Mouse (Mus musculus) left cerebral cortex, adult 2 months (tissue): Measurements from ENCODE around the gene Slc30a7. TPM values are rescaled to one million over a fixed set of nuclear protein-coding genes. Genes with fewer than 3 reads are reported as not detected.

Experiments used
- DNase-seq, 2 experiments: peaks; one replicate each; pipeline ENCODE4 v3.0.0; 2021 to 2022; ENCODE audit warnings: low spot score in 2 of 2, mixed read lengths in 1 of 2; ENCODE audit errors: extremely low spot score in 1 of 2
- H3K27ac ChIP-seq: fragments of 200-600 bp; 2 replicates; pipeline ENCODE4 v1.8.1; 2022
- H3K4me3 ChIP-seq: fragments of 200-600 bp; 2 replicates; pipeline ENCODE4 v1.8.1; 2022
- CTCF ChIP-seq: fragments of 200-600 bp; IDR thresholded peaks from 2 replicates; pipeline ENCODE4 v1.8.1; 2022; ENCODE audit warnings: antibody characterized with exemption, mild to moderate bottlenecking, moderate library complexity
- intact Hi-C: fragments of 180-260 bp; cut with DNase I; formaldehyde crosslinking; loops from one replicate; pipeline ENCODE4 v1.15.1; 2025
- total RNA-seq, 2 experiments: library from RNA; stranded (reverse); gene quantifications; 2 replicates each; pipeline ENCODE4 v1.2.3; 2021

Gene Slc30a7
- total RNA-seq, 2 experiments from 2014 or later, result 22.3 to 25.3 TPM

- Histone ChIP-seq H3K4me3 (no peak overlapping the region), H3K27ac (no peak overlapping the region)
- intact Hi-C loops, result no loop called here
- no peak for TF ChIP-seq CTCF
- DNase-seq, result no peak
These were observed 45.7 kb downstream of the Slc30a7 start for GRCm38 (mm10) chr3:115961311-115962027.

DNA sequence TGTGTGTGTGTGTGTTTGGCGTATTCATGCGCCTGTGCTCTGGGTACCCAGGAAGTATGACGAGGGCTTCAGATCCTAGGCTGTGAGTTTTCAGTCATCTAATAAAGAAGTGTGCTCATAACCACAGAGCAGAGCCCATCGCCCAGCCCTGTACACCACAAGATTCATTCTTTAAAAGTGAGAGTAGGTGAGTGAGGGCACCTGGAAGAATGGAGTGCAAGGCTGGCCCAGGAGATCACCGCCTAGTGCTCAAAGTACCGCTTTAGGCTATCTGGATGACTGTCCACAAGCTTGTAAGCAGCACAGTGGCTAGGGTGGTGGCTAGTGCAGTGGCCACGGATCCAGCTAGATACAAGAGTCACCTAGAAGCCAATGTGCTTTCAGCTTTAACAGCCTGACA, 50.0 kb downstream of the Slc30a7 start:
- H3K4me3 ChIP-seq, result no peak overlapping the region
- no peak overlapping the region for H3K27ac ChIP-seq
- no peak for DNase-seq
- intact Hi-C loops, result no loop called here
- TF ChIP-seq CTCF, result no peak

DNA sequence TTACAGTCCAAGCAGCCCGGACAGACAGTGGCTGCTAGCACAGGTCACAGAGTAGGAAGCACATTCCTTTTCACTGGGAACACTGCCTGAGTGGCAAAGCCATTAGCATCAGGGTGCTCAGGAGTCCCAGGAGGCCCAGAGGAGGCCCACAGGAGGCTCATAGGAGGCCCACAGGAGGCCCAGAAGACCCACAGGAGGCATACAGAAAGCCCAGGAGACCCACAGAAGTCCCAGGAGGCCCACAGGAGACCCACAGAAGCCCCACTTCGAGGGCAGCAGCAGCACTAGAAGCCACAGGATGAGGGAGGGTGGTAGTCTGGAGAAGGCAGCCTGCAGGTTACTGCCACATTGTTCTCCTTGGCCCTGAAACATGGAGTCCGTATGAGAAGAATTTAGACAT, 54.1 kb downstream of the Slc30a7 start:
- Histone ChIP-seq H3K4me3 (no peak overlapping the region), H3K27ac (no peak overlapping the region)
- DNase-seq, result no peak
- no peak for TF ChIP-seq CTCF
- intact Hi-C loops, result no loop called here

GRCm38 (mm10) chr3:115952356-115952755, 54.9 kb downstream of the Slc30a7 start:
- no peak for TF ChIP-seq CTCF
- intact Hi-C loops, result no loop called here
- no peak for DNase-seq
- H3K27ac ChIP-seq, result no peak overlapping the region
- H3K4me3 ChIP-seq, result no peak overlapping the region

- H3K27ac ChIP-seq, result no peak overlapping the region
- intact Hi-C loops, result no loop called here
- H3K4me3 ChIP-seq, result no peak overlapping the region
- DNase-seq, result no peak
- no peak for TF ChIP-seq CTCF
These were observed 56.0 kb downstream of the Slc30a7 start for GRCm38 (mm10) chr3:115951221-115951620.

DNA sequence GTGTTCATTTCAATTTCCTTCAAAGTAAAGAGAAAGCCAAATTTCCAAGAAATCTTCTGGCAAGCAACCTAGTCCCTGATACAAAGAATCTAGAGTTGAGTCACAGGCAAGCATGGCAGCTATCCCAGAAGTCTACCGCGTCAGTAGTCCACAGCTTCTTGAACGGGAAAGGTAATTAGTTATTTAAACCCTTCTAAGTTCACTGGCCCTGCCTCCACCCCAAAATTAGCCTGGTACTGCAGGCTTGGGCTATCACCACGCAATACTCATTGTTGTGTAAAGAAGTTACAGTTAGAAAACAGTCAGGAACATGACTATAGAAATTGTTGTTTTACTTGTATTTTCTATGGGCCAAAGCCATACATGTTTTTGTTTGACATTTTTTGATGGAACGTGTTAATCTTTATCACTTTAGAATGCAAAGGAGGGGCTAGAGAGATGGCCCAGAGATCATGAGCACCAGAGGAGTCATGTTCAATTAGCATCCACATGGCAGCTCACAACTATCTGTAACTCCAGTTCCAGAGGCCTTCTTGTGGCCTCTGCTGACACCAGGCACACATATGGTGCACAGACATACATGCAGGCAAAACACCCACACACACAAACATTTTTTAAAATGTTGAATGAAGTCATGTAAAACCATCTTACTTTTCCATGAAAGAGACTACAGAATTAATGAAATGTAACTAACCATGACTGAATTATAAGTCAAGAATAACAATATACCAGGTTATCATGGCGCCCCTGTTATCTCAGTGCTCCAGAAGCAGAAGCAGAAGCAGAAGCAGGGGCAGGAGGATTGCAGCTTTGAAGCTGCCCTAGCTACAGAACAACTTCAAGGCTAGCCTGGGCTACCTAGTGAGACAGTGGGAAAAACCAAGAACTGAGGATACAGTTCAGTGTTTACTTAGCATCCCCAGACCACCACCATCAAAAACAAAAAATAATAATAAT, 57.0 kb downstream of the Slc30a7 start:
- no peak for TF ChIP-seq CTCF
- H3K4me3 ChIP-seq, result no peak overlapping the region
- DNase-seq, result no peak
- H3K27ac ChIP-seq, result no peak overlapping the region
- intact Hi-C loops, result no loop called here

DNA sequence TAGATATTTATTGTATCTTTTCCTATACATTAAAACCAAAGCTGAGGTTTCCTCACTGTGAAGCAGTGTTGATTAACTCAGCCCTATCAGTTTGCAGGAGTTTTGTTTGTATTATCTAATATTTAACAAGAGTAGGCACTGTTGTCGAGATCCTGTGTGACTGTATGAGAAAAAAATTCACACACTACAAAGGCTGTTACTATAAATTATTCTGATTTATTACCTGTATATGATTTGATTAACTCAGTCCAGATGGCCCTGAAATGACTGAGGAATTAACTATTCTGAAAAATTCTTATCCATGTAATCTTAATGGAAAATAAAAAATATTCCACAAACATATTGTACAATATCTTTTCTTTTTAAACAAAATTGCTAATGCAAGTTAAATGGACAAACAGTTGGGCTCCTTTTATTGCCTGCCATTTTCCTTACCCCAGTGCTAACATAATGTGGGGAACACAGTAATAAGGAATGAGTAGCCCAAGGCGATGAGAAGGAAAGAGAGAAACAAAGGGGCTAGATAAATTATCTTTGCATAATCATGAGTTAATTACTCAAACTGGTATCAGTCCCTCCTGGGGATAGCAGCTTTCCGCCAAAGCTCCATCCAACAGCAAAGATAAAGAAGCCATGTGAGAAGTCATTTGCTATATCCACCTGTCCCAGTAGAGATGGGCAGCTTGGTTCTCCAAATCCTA, 57.8 kb downstream of the Slc30a7 start:
- intact Hi-C loops, result no loop called here
- H3K4me3 ChIP-seq, result no peak overlapping the region
- no peak overlapping the region for H3K27ac ChIP-seq
- no peak for DNase-seq
- no peak for TF ChIP-seq CTCF

DNA sequence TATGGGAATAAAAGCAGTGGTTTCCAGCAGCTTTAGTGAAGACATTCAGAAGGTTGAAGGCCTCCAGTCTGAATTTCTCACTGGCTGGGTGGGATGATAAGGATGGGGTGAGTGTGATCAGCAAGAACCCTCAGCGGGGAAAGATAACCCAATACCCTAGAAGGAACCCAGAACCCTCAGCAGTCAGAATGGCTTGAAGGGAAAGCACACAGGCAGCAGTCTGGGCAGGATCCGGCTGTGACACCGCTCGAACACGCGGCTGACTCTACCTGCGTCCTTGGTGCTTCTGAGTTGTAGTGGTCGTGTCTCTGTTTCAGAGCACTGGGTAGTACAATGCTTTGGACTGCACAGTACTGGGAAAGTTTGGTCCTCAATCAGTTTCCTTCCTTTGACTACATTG, 60.9 kb downstream of the Slc30a7 start:
- no peak for TF ChIP-seq CTCF
- intact Hi-C loops, result no loop called here
- DNase-seq, result no peak
- no peak overlapping the region for H3K27ac ChIP-seq
- H3K4me3 ChIP-seq, result no peak overlapping the region

DNA sequence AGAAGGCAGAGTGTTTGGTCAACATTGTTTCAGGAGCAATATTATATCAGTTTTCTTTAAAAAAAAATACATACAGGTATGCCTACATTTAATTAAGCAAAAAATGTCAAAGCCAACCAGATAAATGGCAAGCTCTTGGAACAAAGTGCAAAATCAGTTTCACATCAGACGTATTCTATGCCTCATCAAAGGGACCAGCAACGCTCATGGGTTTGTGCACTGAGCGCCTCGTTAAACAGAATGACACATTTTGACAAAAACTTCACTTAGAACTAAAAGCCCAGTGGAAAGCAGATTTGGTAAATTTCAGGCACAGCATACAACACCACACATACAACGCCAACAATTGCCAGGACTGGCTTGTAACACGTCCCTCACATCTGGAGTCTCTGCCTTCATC, 62.8 kb downstream of the Slc30a7 start:
- DNase-seq, result no peak
- no peak for TF ChIP-seq CTCF
- intact Hi-C loops, result loop anchor here (5.0 kb wide), 1 partner anchor 33 kb away; no protein-coding TSS in a partner anchor
- Histone ChIP-seq H3K4me3 (no peak overlapping the region), H3K27ac (no peak overlapping the region)

- intact Hi-C loops, result loop anchor here (5.0 kb wide), 1 partner anchor 36 kb away; no protein-coding TSS in a partner anchor
- TF ChIP-seq CTCF, result no peak
- no peak for DNase-seq
- Histone ChIP-seq H3K4me3 (no peak overlapping the region), H3K27ac (no peak overlapping the region)
These were observed 65.7 kb downstream of the Slc30a7 start for GRCm38 (mm10) chr3:115941464-115941863.

GRCm38 (mm10) chr3:115940510-115940909, 66.7 kb downstream of the Slc30a7 start:
- intact Hi-C loops, result loop anchor here (5.0 kb wide), 1 partner anchor 37 kb away; no protein-coding TSS in a partner anchor
- TF ChIP-seq CTCF, result no peak
- DNase-seq, result no peak
- Histone ChIP-seq H3K4me3 (no peak overlapping the region), H3K27ac (no peak overlapping the region)

- H3K27ac ChIP-seq, result no peak overlapping the region
- H3K4me3 ChIP-seq, result no peak overlapping the region
- no peak for TF ChIP-seq CTCF
- intact Hi-C loops, result no loop called here
- DNase-seq, result no peak
These were observed 69.4 kb downstream of the Slc30a7 start for GRCm38 (mm10) chr3:115937807-115938206.
